Mouse (Mus musculus) heart, adult 11 months (tissue): ENCODE data around the gene Pip5k1b.

Experiments used
- DNase-seq: peaks from one replicate; pipeline ENCODE4 v3.0.0; 2022

Pip5k1b gene

GRCm38 (mm10) chr19:24514661-24515642 is 40.7 kb downstream of the Pip5k1b start:
- peak; percentile 69 for DNase-seq

GRCm38 (mm10) chr19:24513105-24513843 is 42.4 kb downstream of the Pip5k1b start:
- DNase-seq: peak; percentile 40

GRCm38 (mm10) chr19:24511939-24512338 is 43.7 kb downstream of the Pip5k1b start:
- no peak for DNase-seq

DNA sequence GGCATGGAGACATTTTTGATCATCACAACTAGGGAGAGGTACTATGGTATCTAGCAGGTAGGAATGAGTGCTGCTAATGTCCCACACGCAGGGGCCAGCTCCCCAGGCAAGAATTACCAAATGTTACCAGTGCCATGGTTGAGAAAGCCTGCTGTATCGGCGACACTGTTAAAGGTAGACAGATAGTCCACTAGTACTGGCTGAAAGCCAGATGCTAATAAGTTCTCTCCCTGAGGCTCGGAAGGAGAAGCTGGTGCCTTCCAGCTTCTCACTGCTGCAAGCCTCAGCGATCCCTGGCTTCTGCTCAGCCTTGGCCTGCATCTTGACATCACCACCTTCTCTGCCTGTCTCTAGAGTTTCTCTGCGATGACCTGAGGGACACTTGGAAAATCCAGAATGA is 46.3 kb downstream of the Pip5k1b start:
- peak; percentile 65 for DNase-seq

- peak; percentile 76 for DNase-seq
These were observed 47.4 kb downstream of the Pip5k1b start for GRCm38 (mm10) chr19:24508087-24508767.

GRCm38 (mm10) chr19:24502736-24503421 is 52.8 kb downstream of the Pip5k1b start:
- DNase-seq: peak; percentile 44

DNA sequence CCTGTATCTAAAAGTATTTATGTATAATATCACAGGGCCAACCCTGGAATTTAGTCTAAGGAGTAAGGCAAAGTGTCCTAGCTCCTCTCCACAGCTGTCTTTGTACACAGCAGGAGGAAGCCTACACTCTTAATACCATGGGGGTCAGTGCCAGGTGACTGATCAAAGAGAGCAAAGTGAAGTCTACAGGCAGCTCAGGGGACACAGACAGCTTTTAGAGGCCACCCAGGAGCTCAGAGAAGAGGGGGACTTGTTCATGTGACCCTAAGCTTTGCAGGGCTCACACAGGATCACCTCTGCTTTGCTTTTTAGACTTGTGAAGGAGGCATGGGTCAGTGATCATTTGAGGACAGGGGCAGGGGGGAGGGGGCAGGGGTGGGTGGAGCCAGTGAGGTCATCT is 54.1 kb downstream of the Pip5k1b start:
- DNase-seq: peak; percentile 71

DNA sequence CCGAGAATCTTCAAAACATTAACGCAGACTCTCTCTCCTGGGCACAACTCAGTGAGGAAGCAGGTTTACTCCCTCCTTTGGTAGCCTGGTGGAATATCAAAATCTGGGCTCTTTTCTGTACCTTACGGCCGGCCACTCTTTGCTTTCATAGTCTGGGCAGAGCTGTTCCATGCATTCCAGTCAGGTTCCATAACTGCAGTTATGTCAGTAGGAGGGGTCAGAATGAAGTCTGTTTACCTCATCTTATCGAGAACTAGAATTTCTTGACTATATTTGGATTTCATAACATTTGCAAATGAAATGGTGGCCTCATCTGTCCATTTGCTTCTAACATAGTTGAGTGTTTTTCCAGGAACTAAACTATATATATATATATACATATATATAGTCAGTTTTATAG is 55.2 kb downstream of the Pip5k1b start:
- DNase-seq: peak; percentile 56

GRCm38 (mm10) chr19:24499291-24499690 is 56.4 kb downstream of the Pip5k1b start:
- peak; percentile 14 for DNase-seq

- peak; percentile 17 for DNase-seq
These were observed 61.8 kb downstream of the Pip5k1b start for GRCm38 (mm10) chr19:24493887-24494286.

DNA sequence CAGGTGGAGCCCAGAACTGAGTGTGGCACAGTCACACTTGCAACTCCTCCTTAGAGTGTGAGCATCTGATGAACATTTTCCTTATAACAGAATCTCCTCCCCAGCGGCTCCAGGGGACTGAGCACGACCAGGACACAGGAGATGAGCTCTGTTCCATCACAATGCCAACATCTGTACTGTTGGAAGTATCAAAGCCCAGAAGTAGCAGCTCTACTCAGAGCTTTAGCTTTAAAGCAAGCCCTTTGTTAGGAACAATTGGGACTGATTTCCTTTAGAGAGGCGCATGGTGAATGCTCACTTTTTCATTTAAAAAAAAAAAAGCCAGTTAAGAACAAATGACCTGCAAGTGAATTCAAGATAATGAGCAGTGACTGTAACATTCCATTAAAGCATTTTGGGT is 63.8 kb downstream of the Pip5k1b start:
- peak; percentile 63 for DNase-seq

DNA sequence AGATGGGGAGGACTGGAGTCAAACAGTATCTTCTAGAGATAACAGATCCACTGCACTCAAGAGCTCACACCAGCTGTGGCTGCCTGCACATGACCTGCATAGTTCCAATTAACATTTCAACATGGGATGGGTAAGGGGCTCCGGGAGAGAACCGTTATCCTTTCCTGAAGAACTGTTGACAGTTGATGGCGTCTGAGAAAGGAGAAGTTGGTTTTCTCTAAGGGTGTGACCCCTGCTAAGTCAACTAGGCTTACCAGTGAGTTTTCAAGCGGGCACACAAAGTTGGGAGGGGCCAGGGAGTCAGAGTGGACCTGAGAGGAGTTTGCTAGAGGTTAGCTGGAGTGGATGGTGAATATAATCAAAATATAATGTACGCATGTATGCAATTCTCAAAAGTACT is 65.4 kb downstream of the Pip5k1b start:
- DNase-seq: peak; percentile 65

GRCm38 (mm10) chr19:24486433-24487296 is 69.0 kb downstream of the Pip5k1b start:
- DNase-seq: peak; percentile 57

GRCm38 (mm10) chr19:24484612-24485194 is 71.0 kb downstream of the Pip5k1b start:
- peak; percentile 21 for DNase-seq

DNA sequence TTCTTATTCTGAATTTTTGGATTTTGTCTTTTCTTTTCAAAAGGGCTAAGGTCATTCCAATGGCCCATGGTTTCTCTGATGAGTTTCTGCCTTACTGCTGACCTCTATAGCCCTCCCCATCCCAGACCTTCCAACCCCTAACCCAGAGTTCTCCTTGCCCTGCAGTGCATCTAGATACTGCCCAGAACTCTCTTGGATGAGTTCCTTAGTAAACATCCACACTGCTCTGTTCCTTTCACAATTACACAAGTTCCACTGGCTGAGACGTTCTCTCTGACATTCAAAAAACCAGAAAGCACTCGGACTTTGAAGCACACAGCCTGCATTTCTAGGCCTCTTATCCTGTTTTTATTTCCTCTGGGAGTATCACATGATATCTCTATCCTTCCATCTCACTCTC is 74.8 kb downstream of the Pip5k1b start:
- peak; percentile 60 for DNase-seq

GRCm38 (mm10) chr19:24476929-24477882 is 78.5 kb downstream of the Pip5k1b start, which contains the start of gene Fam122a:
Gene Fam122a, minus strand, starts transcription at chr19:24477356.
- DNase-seq: peak; percentile 99

- peak; percentile 88 for DNase-seq
These were observed 79.2 kb downstream of the Pip5k1b start for GRCm38 (mm10) chr19:24476461-24476860.

DNA sequence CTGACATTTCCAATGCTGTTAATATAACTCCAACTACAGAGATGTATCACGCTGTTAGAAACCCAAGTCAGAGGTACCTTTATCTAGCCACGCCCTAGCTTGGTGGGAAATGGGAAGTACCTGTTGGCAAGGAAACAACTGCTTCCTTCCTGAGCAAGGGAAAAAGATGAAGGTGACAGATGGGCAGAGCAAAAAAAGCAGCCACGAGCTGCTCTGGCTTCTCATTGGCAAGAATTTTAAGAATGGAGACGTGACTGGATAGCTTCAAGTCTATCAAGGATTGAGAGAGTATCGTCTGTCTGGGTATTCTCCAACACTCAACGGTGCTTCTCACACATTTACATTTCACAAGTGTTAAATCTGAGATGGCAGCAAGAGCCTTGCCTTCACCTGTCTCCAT is 80.4 kb downstream of the Pip5k1b start:
- peak; percentile 72 for DNase-seq

- peak; percentile 74 for DNase-seq
These were observed 83.2 kb downstream of the Pip5k1b start for GRCm38 (mm10) chr19:24472512-24472911.

DNA sequence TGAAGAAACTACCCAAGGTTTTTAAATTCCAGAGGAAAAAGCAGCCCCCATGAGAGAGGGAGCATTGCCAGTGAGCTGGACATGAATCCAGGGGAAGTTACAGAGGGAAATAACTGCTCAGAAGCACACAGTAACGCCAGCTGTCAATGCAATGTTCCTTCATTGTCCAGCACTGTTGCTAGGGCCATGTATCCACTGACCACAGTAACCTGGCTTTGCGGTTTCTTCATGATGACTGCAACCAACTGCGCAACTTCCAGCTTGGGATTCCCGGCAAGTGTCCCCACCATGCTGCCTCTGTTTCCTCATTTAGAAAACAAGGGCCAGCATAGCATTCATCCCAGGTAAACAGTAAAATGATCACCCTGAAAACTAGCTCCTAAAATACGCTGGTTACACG is 84.1 kb downstream of the Pip5k1b start:
- DNase-seq: peak; percentile 23
